Mouse (Mus musculus) liver, postnatal 0 days (tissue): ENCODE data around the gene Vps45.

Source experiments
- CTCF ChIP-seq: sonication (generic); IDR thresholded peaks from 2 replicates; pipeline ENCODE4 v1.5.1; 2016; ENCODE audit warnings: antibody characterized with exemption, low read depth
- EP300 ChIP-seq: IDR thresholded peaks from 2 replicates; pipeline ENCODE4 v1.6.1; 2016; ENCODE audit warnings: antibody characterized with exemption, low read depth, mild to moderate bottlenecking

- TF ChIP-seq CTCF (no peak), EP300 (no peak)
Observed at GRCm38 (mm10) chr3:96098616-96099267, 40.5 kb upstream of the Vps45 start.
